Mouse (Mus musculus): ENCODE measurements around the gene Mapk7.
A peak's percentile ranks its signal among the peaks of the same experiment; 100 is the strongest.

The Mapk7 gene

DNA sequence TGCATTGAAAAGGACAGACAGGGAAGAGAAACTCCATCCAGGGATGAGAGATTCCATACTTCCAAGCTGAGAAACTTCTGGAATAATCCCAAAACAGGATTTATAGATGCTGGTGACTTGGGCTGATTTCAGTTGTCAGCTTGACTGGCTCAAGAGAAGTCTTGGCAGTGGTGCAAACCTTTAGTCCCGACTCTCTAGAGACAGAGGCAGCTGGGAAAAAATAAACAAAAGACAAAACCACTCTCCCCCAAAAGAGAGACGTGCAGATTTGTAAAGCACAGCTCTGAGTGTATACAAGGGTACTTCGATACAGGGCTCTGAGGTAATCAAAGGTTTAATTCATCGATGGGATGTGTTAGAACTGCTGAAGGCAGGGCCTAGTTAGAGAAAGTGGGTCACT, 28.8 kb downstream of the Mapk7 start:
- DNase-seq (ENCODE audit: low spot score in 2 of 2) = no peak

GRCm38 (mm10) chr11:61464071-61464470, 30.1 kb downstream of the Mapk7 start:
- DNase-seq (ENCODE audit: low spot score in 2 of 2) = no peak

GRCm38 (mm10) chr11:61449499-61450292, 44.5 kb downstream of the Mapk7 start:
- no peak for DNase-seq (ENCODE audit: low spot score in 2 of 2)

GRCm38 (mm10) chr11:61448599-61449225, 45.5 kb downstream of the Mapk7 start:
- peak in 1 of 2 experiments; percentile 43 for DNase-seq (ENCODE audit: low spot score in 2 of 2)

- DNase-seq (ENCODE audit: low spot score in 2 of 2) = no peak
Observed at GRCm38 (mm10) chr11:61448041-61448440, 46.2 kb downstream of the Mapk7 start.

GRCm38 (mm10) chr11:61447296-61447695, 46.9 kb downstream of the Mapk7 start:
- DNase-seq (ENCODE audit: low spot score in 2 of 2) = no peak

DNA sequence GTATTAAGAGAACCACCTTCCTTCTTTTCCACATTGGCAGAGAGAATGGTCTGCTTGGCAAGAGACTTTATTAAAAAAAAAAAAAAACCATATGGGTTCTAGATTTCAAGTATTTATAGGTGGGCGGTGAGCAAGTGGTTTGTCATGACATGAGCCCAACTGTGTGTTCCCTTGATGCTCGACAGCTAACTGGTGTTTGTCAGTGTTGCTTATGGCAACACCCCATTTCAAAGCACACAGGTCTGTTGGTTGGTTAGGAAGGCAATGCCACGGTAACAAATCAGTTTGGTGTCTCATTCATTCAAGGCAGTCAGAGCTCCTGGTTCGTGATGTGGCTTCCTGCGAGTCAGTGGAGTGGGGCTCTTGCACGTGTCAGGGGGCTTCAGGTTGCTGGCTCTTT, 50.4 kb downstream of the Mapk7 start:
- DNase-seq (ENCODE audit: low spot score in 2 of 2) = no peak

- DNase-seq (ENCODE audit: low spot score in 2 of 2) = no peak
Observed at GRCm38 (mm10) chr11:61441670-61442069, 52.5 kb downstream of the Mapk7 start.

DNA sequence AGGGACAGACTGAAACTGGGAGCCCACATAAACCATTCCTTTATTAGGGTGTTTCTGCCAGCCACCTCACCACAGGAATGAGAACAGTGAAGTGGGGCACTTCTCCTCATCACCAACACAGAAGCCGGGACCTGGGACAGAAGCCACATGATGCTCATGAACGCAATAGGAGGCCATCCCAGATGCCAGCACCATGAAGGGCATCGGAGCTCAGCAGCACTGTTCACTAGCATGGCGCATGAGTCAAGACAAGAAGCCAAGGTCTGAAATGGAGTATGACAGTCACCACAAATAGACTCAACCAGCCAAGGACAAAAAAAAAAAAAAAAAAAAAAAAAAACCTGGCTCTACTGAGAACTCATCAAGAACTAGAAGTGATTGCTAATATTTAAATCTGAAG, 53.8 kb downstream of the Mapk7 start:
- no peak for DNase-seq (ENCODE audit: low spot score in 2 of 2)

GRCm38 (mm10) chr11:61439170-61439569, 55.0 kb downstream of the Mapk7 start:
- no peak for DNase-seq (ENCODE audit: low spot score in 2 of 2)
